Mouse (Mus musculus): ENCODE measurements around the gene Primpol. TPM values are rescaled to one million over a fixed set of nuclear protein-coding genes. Genes with fewer than 3 reads are reported as not detected.

The Primpol gene
- polyA plus RNA-seq, 1 experiment = 1.8 TPM

- WGBS = 64% methylated on average over 8 of the region's 8 CpGs
- no peaks in the 10 kb centered on the region; the same call in 1 of the 2 replicates for H3K4me1 ChIP-seq (ENCODE audit: control insufficient read depth, insufficient read depth, low read length)
- no peak for DNase-seq
- H3K4me3 ChIP-seq (replicated peaks; ENCODE audit: extremely low read depth, low read depth, low read length) = no peak overlapping the region
- TF ChIP-seq POLR2A (IDR thresholded peaks at IDR 0.05; ENCODE audit: borderline replicate concordance, extremely low read depth, low read depth, low read length) (no peak), CTCF (IDR thresholded peaks at IDR 0.05; ENCODE audit: insufficient read depth, low read length) (no peak)
Observed at GRCm38 (mm10) chr8:46550058-46550457, 67.0 kb downstream of the Primpol start.

- 29% methylated on average over 4 of the region's 4 CpGs for WGBS
Observed at GRCm38 (mm10) chr8:46547245-46547644, 69.8 kb downstream of the Primpol start.

GRCm38 (mm10) chr8:46546431-46547176 is 70.4 kb downstream of the Primpol start:
- TF ChIP-seq POLR2A (IDR thresholded peaks at IDR 0.05; ENCODE audit: borderline replicate concordance, extremely low read depth, low read depth, low read length) = no peak
- TF ChIP-seq CTCF (IDR thresholded peaks at IDR 0.05; ENCODE audit: insufficient read depth, low read length) = no peak
- no peak for DNase-seq
- 45% methylated on average over 11 of the region's 11 CpGs for WGBS
- H3K4me3 ChIP-seq (replicated peaks; ENCODE audit: extremely low read depth, low read depth, low read length) = no peak overlapping the region
- no peaks in the 10 kb centered on the region; the same call in 1 of the 2 replicates for H3K4me1 ChIP-seq (ENCODE audit: control insufficient read depth, insufficient read depth, low read length)

More at GRCm38 (mm10) chr8:46547245-46547644, 69.8 kb downstream of the Primpol start:
- DNase-seq = no peak
- Histone ChIP-seq H3K4me3 (replicated peaks; ENCODE audit: extremely low read depth, low read depth, low read length) (no peak overlapping the region), H3K4me1 (ENCODE audit: control insufficient read depth, insufficient read depth, low read length) (no peaks in the 10 kb centered on the region; the same call in 1 of the 2 replicates)
- peak; percentile 31; the same call in 1 of the 2 replicates for TF ChIP-seq CTCF (IDR thresholded peaks at IDR 0.05; ENCODE audit: insufficient read depth, low read length)
- no peak for TF ChIP-seq POLR2A (IDR thresholded peaks at IDR 0.05; ENCODE audit: borderline replicate concordance, extremely low read depth, low read depth, low read length)

- TF ChIP-seq POLR2A (IDR thresholded peaks at IDR 0.05; ENCODE audit: borderline replicate concordance, extremely low read depth, low read depth, low read length) (no peak), CTCF (IDR thresholded peaks at IDR 0.05; ENCODE audit: insufficient read depth, low read length) (no peak)
- DNase-seq = no peak
- Histone ChIP-seq H3K4me3 (replicated peaks; ENCODE audit: extremely low read depth, low read depth, low read length) (no peak overlapping the region), H3K4me1 (ENCODE audit: control insufficient read depth, insufficient read depth, low read length) (no peaks in the 10 kb centered on the region; the same call in 1 of the 2 replicates)
- 86% methylated on average over 5 of the region's 5 CpGs for WGBS
Observed at GRCm38 (mm10) chr8:46545854-46546253, 71.2 kb downstream of the Primpol start.

- no peak overlapping the region for H3K4me3 ChIP-seq (replicated peaks; ENCODE audit: extremely low read depth, low read depth, low read length)
- H3K4me1 ChIP-seq (ENCODE audit: control insufficient read depth, insufficient read depth, low read length) = no peaks in the 10 kb centered on the region; the same call in 1 of the 2 replicates
- DNase-seq = no peak
- no peak for TF ChIP-seq POLR2A (IDR thresholded peaks at IDR 0.05; ENCODE audit: borderline replicate concordance, extremely low read depth, low read depth, low read length)
- no peak for TF ChIP-seq CTCF (IDR thresholded peaks at IDR 0.05; ENCODE audit: insufficient read depth, low read length)
- 51% methylated on average over 6 of the region's 6 CpGs for WGBS
Observed at GRCm38 (mm10) chr8:46543662-46544061, 73.3 kb downstream of the Primpol start.

- TF ChIP-seq CTCF (IDR thresholded peaks at IDR 0.05; ENCODE audit: insufficient read depth, low read length) = no peak
- no peak for TF ChIP-seq POLR2A (IDR thresholded peaks at IDR 0.05; ENCODE audit: borderline replicate concordance, extremely low read depth, low read depth, low read length)
- H3K4me1 ChIP-seq (ENCODE audit: control insufficient read depth, insufficient read depth, low read length) = no peaks in the 10 kb centered on the region; the same call in 1 of the 2 replicates
- no peak overlapping the region for H3K4me3 ChIP-seq (replicated peaks; ENCODE audit: extremely low read depth, low read depth, low read length)
- no peak for DNase-seq
- 56% methylated on average over 7 of the region's 7 CpGs for WGBS
Observed at GRCm38 (mm10) chr8:46543191-46543590, 73.8 kb downstream of the Primpol start.

GRCm38 (mm10) chr8:46539701-46540100 is 77.3 kb downstream of the Primpol start:
- Histone ChIP-seq H3K4me1 (ENCODE audit: control insufficient read depth, insufficient read depth, low read length) (no peaks in the 10 kb centered on the region), H3K4me3 (replicated peaks; ENCODE audit: extremely low read depth, low read depth, low read length) (no peak overlapping the region)
- 31% methylated on average over 5 of the region's 5 CpGs for WGBS
- DNase-seq = no peak
- TF ChIP-seq POLR2A (IDR thresholded peaks at IDR 0.05; ENCODE audit: borderline replicate concordance, extremely low read depth, low read depth, low read length) (no peak), CTCF (IDR thresholded peaks at IDR 0.05; ENCODE audit: insufficient read depth, low read length) (no peak)

GRCm38 (mm10) chr8:46533926-46534325 is 83.1 kb downstream of the Primpol start:
- TF ChIP-seq CTCF (IDR thresholded peaks at IDR 0.05; ENCODE audit: insufficient read depth, low read length) (no peak), POLR2A (IDR thresholded peaks at IDR 0.05; ENCODE audit: borderline replicate concordance, extremely low read depth, low read depth, low read length) (no peak)
- Histone ChIP-seq H3K4me1 (ENCODE audit: control insufficient read depth, insufficient read depth, low read length) (no peaks in the 10 kb centered on the region), H3K4me3 (replicated peaks; ENCODE audit: extremely low read depth, low read depth, low read length) (no peak overlapping the region)
- 73% methylated on average over 7 of the region's 7 CpGs for WGBS
- DNase-seq = no peak

GRCm38 (mm10) chr8:46530541-46530940 is 86.5 kb downstream of the Primpol start:
- H3K4me3 ChIP-seq (replicated peaks; ENCODE audit: extremely low read depth, low read depth, low read length) = no peak overlapping the region
- TF ChIP-seq POLR2A (IDR thresholded peaks at IDR 0.05; ENCODE audit: borderline replicate concordance, extremely low read depth, low read depth, low read length) = no peak
- no peak for TF ChIP-seq CTCF (IDR thresholded peaks at IDR 0.05; ENCODE audit: insufficient read depth, low read length)
- DNase-seq = no peak
- H3K4me1 ChIP-seq (ENCODE audit: control insufficient read depth, insufficient read depth, low read length) = no peaks in the 10 kb centered on the region
- WGBS = 57% methylated on average over 4 of the region's 4 CpGs

GRCm38 (mm10) chr8:46529508-46529907 is 87.5 kb downstream of the Primpol start:
- DNase-seq = no peak
- Histone ChIP-seq H3K4me1 (ENCODE audit: control insufficient read depth, insufficient read depth, low read length) (no peaks in the 10 kb centered on the region), H3K4me3 (replicated peaks; ENCODE audit: extremely low read depth, low read depth, low read length) (no peak overlapping the region)
- 80% methylated on average over 4 of the region's 4 CpGs for WGBS
- no peak for TF ChIP-seq POLR2A (IDR thresholded peaks at IDR 0.05; ENCODE audit: borderline replicate concordance, extremely low read depth, low read depth, low read length)
- no peak for TF ChIP-seq CTCF (IDR thresholded peaks at IDR 0.05; ENCODE audit: insufficient read depth, low read length)

Data from lung, adult 2 months (tissue).